Mouse (Mus musculus) kidney, adult 2 months (tissue): Measurements from ENCODE around the gene Fhl1. TPM values are rescaled to one million over a fixed set of nuclear protein-coding genes. Genes with fewer than 3 reads are reported as not detected.
A peak's percentile ranks its signal among the peaks of the same experiment; 100 is the strongest.

Experiments
- DNase-seq: peaks from one replicate; pipeline ENCODE4 v3.0.0; 2021
- H3K27ac ChIP-seq: fragments of 200-500 bp; 2 replicates; pipeline ENCODE4 v1.5.1; 2012; ENCODE audit warnings: low read depth, low read length, control low read depth, inconsistent platforms; ENCODE audit not compliant: insufficient read depth
- H3K27me3 ChIP-seq: fragments of 200-500 bp; replicated peaks from 2 replicates; pipeline ENCODE4 v1.6.1; 2012; ENCODE audit warnings: mild to moderate bottlenecking, moderate library complexity, low read length, inconsistent platforms; ENCODE audit not compliant: control insufficient read depth, insufficient read depth
- H3K36me3 ChIP-seq: fragments of 200-500 bp; 2 replicates; pipeline ENCODE4 v1.6.1; 2012; ENCODE audit warnings: mild to moderate bottlenecking, moderate library complexity, low read length, inconsistent platforms; ENCODE audit not compliant: control insufficient read depth, insufficient read depth
- H3K4me1 ChIP-seq: fragments of 200-500 bp; 2 replicates; pipeline ENCODE4 v1.6.1; 2011; ENCODE audit warnings: low read length; ENCODE audit not compliant: control insufficient read depth, insufficient read depth
- H3K4me3 ChIP-seq: fragments of 200-500 bp; 2 replicates; pipeline ENCODE4 v1.5.1; 2011; ENCODE audit warnings: mild to moderate bottlenecking, low read depth, low read length, control low read depth; ENCODE audit not compliant: insufficient read depth
- CTCF ChIP-seq: fragments of 200-500 bp; conservative IDR thresholded peaks from 2 replicates; pipeline ENCODE4 v1.5.1; 2011; ENCODE audit warnings: low read depth, mild to moderate bottlenecking, control low read depth, low read length, moderate library complexity, mixed read lengths; ENCODE audit not compliant: insufficient read depth, insufficient read length
- POLR2A ChIP-seq: fragments of 200-500 bp; IDR thresholded peaks from one replicate; pipeline ENCODE4 v1.6.1; 2011; ENCODE audit warnings: low read depth, low read length, control low read depth
- WGBS: fragments of 180-500 bp; shearing (Covaris S2); methylation state at CpG from one replicate; pipeline ENCODE4 v1.1.7; 2018; 5-methylcytosine and 5-hydroxymethylcytosine counted together
- polyA plus RNA-seq: library from polyadenylated mRNA; depleted of rRNA; stranded (reverse); fragments of >200 nt; gene quantifications from 2 replicates; pipeline ENCODE4 v1.2.3, GENCODE M21; 2012

Gene Fhl1
- polyA plus RNA-seq, 1 experiment, result 165 TPM

- no peak overlapping the region for H3K27ac ChIP-seq
- TF ChIP-seq CTCF (no peak), POLR2A (no peak)
- WGBS, result 43% methylated on average over 3 of the region's 3 CpGs
- no peak overlapping the region for H3K4me3 ChIP-seq
- peaks cover 3% of the 10 kb centered on the region; the same call in 1 of the 2 replicates for H3K4me1 ChIP-seq
- H3K36me3 ChIP-seq, result no peaks in the 10 kb centered on the region
- DNase-seq, result peak; percentile 2
- no peaks in the 10 kb centered on the region for H3K27me3 ChIP-seq
Measured at GRCm38 (mm10) chrX:56701261-56701660, 30.3 kb upstream of the Fhl1 start.

DNA sequence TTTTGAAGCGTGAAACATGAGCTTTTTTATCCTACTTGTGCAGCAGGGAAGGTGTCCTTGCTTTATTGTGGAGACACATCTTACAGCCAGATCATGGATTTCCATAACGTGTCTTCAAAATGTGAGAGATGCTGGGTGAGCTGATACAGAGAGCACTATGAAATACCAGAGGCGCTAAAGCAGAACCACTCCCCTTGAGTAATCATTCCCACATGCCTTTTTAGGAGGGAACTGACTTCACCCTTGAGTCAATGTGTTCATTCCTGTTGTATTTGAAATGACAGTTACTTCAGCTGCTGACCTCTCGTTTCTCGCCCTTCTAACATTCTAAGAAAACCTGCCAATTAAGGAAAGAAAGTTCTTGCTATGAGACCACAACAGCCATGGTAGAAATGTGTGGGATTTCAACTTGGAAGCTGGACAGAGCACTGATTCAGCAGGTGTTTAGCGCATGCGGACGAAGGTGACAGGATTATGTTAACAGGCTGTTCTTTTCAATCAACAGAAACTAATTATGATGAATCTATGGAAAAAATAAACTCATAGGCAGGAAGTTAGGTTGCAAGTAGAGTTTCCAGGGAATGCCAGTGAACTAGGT is 27.5 kb upstream of the Fhl1 start:
- WGBS, result 73% methylated on average over 8 of the region's 8 CpGs
- no peaks in the 10 kb centered on the region for H3K27me3 ChIP-seq
- no peaks in the 10 kb centered on the region for H3K36me3 ChIP-seq
- no peak for DNase-seq
- TF ChIP-seq CTCF (no peak), POLR2A (no peak)
- H3K4me3 ChIP-seq, result no peak overlapping the region
- no peak overlapping the region for H3K27ac ChIP-seq
- H3K4me1 ChIP-seq, result peaks cover 3% of the 10 kb centered on the region; the same call in 1 of the 2 replicates

GRCm38 (mm10) chrX:56708592-56709370 is 22.8 kb upstream of the Fhl1 start:
- H3K36me3 ChIP-seq, result no peaks in the 10 kb centered on the region
- no peak for DNase-seq
- TF ChIP-seq CTCF (no peak), POLR2A (no peak)
- H3K27ac ChIP-seq, result no peak overlapping the region
- H3K4me3 ChIP-seq, result no peak overlapping the region
- H3K4me1 ChIP-seq, result no peaks in the 10 kb centered on the region
- H3K27me3 ChIP-seq, result no peaks in the 10 kb centered on the region
- 70% methylated on average over 6 of the region's 6 CpGs for WGBS

- Histone ChIP-seq H3K4me3 (no peak overlapping the region), H3K27ac (no peak overlapping the region), H3K27me3 (no peaks in the 10 kb centered on the region), H3K4me1 (no peaks in the 10 kb centered on the region), H3K36me3 (no peaks in the 10 kb centered on the region)
- 93% methylated on average over 1 of the region's 1 CpGs for WGBS
- no peak for TF ChIP-seq POLR2A
- no peak for TF ChIP-seq CTCF
- no peak for DNase-seq
Measured at GRCm38 (mm10) chrX:56710522-56710921, 21.1 kb upstream of the Fhl1 start.

DNA sequence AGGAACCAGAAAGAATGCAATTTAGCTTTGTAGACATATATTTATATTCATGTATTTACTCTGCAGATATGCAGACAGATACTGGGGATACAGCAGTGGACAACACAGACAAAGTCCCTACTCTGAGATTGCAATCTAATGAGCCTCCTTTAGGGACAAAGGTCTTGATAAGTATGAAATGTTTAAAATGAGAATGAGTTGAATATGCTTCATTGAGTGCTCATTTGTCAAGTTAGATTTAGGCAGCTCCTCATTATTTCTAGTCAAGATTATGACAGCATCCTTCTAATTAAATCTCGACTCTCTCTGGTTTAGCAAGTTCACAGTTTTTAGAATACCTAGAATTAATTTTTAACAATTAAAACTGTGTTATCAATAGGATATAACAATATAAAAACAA is 18.9 kb upstream of the Fhl1 start:
- TF ChIP-seq POLR2A (no peak), CTCF (no peak)
- WGBS, result 93% methylated on average over 1 of the region's 1 CpGs
- Histone ChIP-seq H3K27me3 (no peaks in the 10 kb centered on the region), H3K36me3 (no peaks in the 10 kb centered on the region), H3K4me1 (no peaks in the 10 kb centered on the region), H3K27ac (no peak overlapping the region), H3K4me3 (no peak overlapping the region)
- no peak for DNase-seq

DNA sequence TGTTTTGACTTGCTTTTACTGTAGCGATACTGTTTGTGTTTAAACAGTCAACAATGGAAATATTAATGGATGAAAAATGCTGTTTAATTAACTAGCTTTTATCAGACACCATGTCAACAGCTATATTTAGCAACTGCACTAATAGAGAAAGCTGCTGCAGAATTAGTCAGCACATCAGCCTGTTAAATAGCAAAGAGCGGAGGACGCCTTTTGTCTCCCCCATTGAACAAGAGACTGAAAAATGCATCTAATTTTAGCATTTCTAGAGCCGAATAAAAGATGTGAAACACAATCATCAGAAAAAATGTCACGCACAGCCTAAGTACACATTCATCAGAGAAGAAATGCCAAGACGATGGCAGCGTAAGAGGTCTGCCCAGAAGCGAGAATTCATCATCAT is 9.0 kb upstream of the Fhl1 start:
- no peak for DNase-seq
- WGBS, result 81% methylated on average over 8 of the region's 8 CpGs
- no peaks in the 10 kb centered on the region for H3K36me3 ChIP-seq
- H3K4me3 ChIP-seq, result no peak overlapping the region
- no peaks in the 10 kb centered on the region for H3K4me1 ChIP-seq
- TF ChIP-seq POLR2A (no peak), CTCF (no peak)
- H3K27me3 ChIP-seq, result no peaks in the 10 kb centered on the region
- no peak overlapping the region for H3K27ac ChIP-seq

DNA sequence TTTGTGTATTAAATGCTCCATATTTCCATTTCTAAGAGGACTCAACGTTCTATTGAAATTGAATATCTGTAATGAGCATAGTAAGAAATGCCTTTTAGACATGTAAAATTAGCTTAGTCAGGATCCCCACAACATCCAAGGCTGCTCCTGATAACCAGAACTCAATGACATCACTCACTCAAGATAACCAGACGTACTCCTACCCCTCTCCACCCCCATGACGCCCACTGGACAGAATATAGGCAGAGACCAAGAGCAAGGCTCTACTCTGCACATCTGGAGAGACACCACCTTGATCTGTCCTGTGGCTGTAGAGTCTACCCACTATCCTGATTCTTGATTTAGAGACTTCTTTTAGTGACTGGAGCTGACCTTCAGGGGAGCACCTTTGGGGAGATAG is 3.1 kb upstream of the Fhl1 start:
- DNase-seq, result no peak
- Histone ChIP-seq H3K4me1 (peaks cover 3% of the 10 kb centered on the region; the same call in 1 of the 2 replicates), H3K27ac (no peak overlapping the region), H3K27me3 (no peaks in the 10 kb centered on the region), H3K4me3 (no peak overlapping the region), H3K36me3 (no peaks in the 10 kb centered on the region)
- TF ChIP-seq POLR2A, result no peak
- TF ChIP-seq CTCF, result no peak
- 95% methylated on average over 3 of the region's 3 CpGs for WGBS
